Mouse (Mus musculus) liver, postnatal 0 days (tissue): ENCODE results near the gene Marveld1. TPM values are rescaled to one million over a fixed set of nuclear protein-coding genes. Genes with fewer than 3 reads are reported as not detected.

ENCODE experiments used
- ATAC-seq: fragments of 200-750 bp; cut with Nextera tagmentation; 2 replicates; pipeline ENCODE4 v1.8.0; 2017; ENCODE audit warnings: mild to moderate bottlenecking, moderate library complexity
- DNase-seq: peaks from one replicate; pipeline ENCODE4 v3.0.0-alpha.2; 2016
- H3K27ac ChIP-seq: fragments of 300-500 bp; sonication (generic); 2 replicates; pipeline ENCODE4 v1.5.1; 2014; ENCODE audit warnings: antibody characterized with exemption, moderate library complexity, mild to moderate bottlenecking, low read depth
- H3K27me3 ChIP-seq: fragments of 300-500 bp; sonication (generic); 2 replicates; pipeline ENCODE4 v1.6.1; 2014; ENCODE audit warnings: low read length, control low read depth, mixed read lengths; ENCODE audit not compliant: insufficient read depth
- H3K36me3 ChIP-seq: fragments of 300-500 bp; sonication (generic); replicated peaks from 2 replicates; pipeline ENCODE4 v1.6.1; 2014; ENCODE audit warnings: mild to moderate bottlenecking, control low read depth, low read length, moderate library complexity, mixed read lengths; ENCODE audit not compliant: insufficient read depth
- H3K4me1 ChIP-seq: fragments of 300-500 bp; sonication (generic); 2 replicates; pipeline ENCODE4 v1.6.1; 2014; ENCODE audit warnings: antibody characterized with exemption, mild to moderate bottlenecking, control low read depth; ENCODE audit not compliant: insufficient read depth
- H3K4me2 ChIP-seq: fragments of 300-500 bp; sonication (generic); 2 replicates; pipeline ENCODE4 v1.6.1; 2014; ENCODE audit warnings: low read depth, mild to moderate bottlenecking, low read length, moderate library complexity, mixed read lengths
- H3K4me3 ChIP-seq: fragments of 300-500 bp; sonication (generic); 2 replicates; pipeline ENCODE4 v1.5.1; 2014; ENCODE audit warnings: low read depth, low read length
- H3K9ac ChIP-seq: fragments of 300-500 bp; sonication (generic); replicated peaks from 2 replicates; pipeline ENCODE4 v1.6.1; 2014; ENCODE audit warnings: mild to moderate bottlenecking, moderate library complexity
- H3K9me3 ChIP-seq: fragments of 300-500 bp; sonication (generic); 2 replicates; pipeline ENCODE4 v1.6.1; 2016; ENCODE audit warnings: mild to moderate bottlenecking, control low read depth, low read length, mixed read lengths
- CTCF ChIP-seq: sonication (generic); IDR thresholded peaks from 2 replicates; pipeline ENCODE4 v1.5.1; 2016; ENCODE audit warnings: antibody characterized with exemption, low read depth
- EP300 ChIP-seq: IDR thresholded peaks from 2 replicates; pipeline ENCODE4 v1.6.1; 2016; ENCODE audit warnings: antibody characterized with exemption, low read depth, mild to moderate bottlenecking
- WGBS: fragments of 180-500 bp; shearing (Covaris S2); extraction: QIAGEN DNeasy Blood & Tissue Kit; methylation state at CpG from one replicate; pipeline ENCODE4 v1.1.7; 2014; ENCODE audit not compliant: insufficient replicate concordance; 5-methylcytosine and 5-hydroxymethylcytosine counted together
- polyA plus RNA-seq: library from polyadenylated mRNA; unstranded; fragments of >200 nt; fragmentation: Nextera tagmentation; extraction: Ambion mirVana; gene quantifications from 2 replicates; pipeline ENCODE4 v1.2.1, GENCODE M21; 2015

Gene Marveld1
- polyA plus RNA-seq, 1 experiment from 2014 or later: 4.7 TPM

DNA sequence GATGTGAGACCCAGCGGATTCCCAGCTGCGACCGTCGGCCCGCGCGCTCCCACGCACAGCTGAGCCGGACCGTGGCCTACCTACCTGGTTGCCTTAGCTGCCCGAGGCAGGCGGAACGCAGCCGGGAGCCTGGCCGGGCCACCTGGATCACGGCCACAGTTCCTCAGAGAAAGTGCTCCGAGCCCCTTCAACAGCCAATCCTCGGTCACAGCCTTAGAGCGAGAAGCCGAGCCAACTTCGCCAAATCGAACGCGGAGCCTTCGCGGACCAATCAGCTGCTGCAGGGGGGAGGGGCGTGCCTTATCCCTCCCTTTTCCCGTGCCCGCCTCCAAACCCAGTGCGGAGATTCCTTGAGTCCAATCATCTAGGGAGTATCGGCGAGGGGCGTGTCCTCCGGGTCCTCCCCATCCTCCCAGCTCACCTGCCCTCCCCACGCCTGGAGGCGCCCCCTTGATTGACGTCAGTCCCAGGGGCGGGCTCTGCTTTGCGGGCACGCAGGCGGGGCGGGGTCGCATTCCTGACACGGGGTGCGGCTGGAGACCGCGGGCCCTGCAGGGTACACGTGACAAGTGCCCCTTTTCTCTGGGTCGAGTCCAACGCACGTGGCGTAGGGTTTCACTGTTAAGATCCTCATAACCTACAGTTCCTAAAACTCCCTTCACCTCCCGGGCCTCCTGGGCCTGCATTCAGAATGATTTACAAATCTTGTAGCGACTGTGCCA, 18.3 kb upstream of the Marveld1 start, which contains the start of gene Avpi1:
Avpi1 (minus strand) TSS at position 273 of the 722 bp plus-strand sequence.
- TF ChIP-seq EP300 (no peak; the same call in 1 of the 2 replicates), CTCF (no peak)
- WGBS: under 1% methylated on average over 50 of the region's 54 CpGs
- H3K36me3 ChIP-seq: 0 out of 2 replicates have a peak, but pooled peaks cover under 1% of the 10 kb centered on the region

DNA sequence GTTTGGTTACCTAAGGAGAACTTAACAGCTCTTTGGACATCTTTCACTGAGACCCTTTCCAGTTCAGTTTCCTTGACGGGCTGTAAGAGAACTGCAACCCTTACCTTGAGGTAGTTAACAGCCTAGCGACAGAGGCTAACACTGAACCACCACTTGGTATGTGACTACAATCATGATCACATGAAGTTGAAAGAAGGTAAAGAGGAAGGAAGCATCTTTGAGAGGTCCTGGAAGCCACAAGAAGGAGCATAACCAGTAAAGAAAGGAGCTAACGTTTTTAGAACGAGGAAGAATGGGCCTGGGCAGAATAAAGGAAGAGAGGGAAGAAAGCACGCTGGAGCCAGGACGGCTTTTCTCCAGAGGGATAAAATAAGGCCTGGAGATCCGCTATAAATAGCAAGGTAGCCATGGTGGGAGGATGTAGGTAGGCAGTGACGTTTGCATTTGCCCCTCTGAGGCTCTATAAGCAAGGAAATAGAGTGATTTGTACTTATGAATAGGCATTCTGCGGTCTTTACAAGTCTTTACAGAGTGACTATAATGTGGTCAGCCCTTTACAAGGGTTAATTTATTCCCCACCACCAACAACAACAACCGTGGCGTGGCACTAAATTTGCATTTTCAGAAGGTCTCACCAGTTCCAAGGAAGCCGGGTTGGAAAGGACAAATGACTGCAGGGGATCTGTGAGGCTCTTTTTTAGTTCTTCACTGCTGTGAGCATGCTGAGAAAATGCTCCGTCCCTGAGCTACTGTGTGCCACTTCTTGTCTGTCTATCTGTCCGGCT, 17.5 kb upstream of the Marveld1 start:
- ATAC-seq: no peak
- no peak overlapping the region for H3K9ac ChIP-seq
- H3K4me3 ChIP-seq: peak overlapping the region; percentile 65; the same call in 1 of the 2 replicates
- no peaks in the 10 kb centered on the region for H3K36me3 ChIP-seq
- H3K4me2 ChIP-seq: peak overlapping the region; percentile 98
- no peak for DNase-seq
- WGBS: 37% methylated on average over 14 of the region's 14 CpGs
- no peaks in the 10 kb centered on the region for H3K27me3 ChIP-seq
- H3K9me3 ChIP-seq: no peaks in the 10 kb centered on the region
- H3K27ac ChIP-seq: peak overlapping the region; percentile 46
- peaks cover 25% of the 10 kb centered on the region for H3K4me1 ChIP-seq
- TF ChIP-seq CTCF (no peak), EP300 (no peak)

More for the DNA sequence above, 18.3 kb upstream of the Marveld1 start, which contains the start of gene Avpi1:
- H3K27me3 ChIP-seq: no peaks in the 10 kb centered on the region
- peak within 1 kb of the TSS; percentile 85 for H3K27ac ChIP-seq
- peak; percentile 94 for DNase-seq
- peaks cover 25% of the 10 kb centered on the region for H3K4me1 ChIP-seq
- peak within 1 kb of the TSS; percentile 72 for H3K9ac ChIP-seq
- peak within 1 kb of the TSS; percentile 65 for H3K4me3 ChIP-seq
- peak; percentile 96 for ATAC-seq
- no peaks in the 10 kb centered on the region for H3K9me3 ChIP-seq
- H3K4me2 ChIP-seq: peak within 1 kb of the TSS; percentile 98

DNA sequence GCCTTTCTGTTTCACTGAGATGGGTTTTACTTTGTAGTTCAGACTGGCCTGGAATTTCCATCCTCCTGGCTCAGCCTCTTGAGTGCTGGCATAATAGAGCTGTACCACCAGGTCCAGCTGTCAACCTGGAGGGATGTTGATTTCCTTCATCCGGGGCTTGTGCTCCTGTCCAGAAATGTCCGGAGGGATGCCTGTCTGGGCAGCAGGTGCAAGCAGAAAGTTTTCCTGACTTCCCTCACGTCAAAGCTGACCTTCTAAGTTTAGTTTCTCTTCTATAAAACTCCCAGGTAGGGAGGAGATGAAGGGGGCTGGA, 16.9 kb upstream of the Marveld1 start:
- H3K4me1 ChIP-seq: peaks cover 25% of the 10 kb centered on the region
- DNase-seq (no peak), ATAC-seq (no peak)
- 0 out of 2 replicates have a peak overlapping the region, but pooled peaks have one; percentile 11 for H3K4me2 ChIP-seq
- WGBS: 64% methylated on average over 3 of the region's 3 CpGs
- no peak overlapping the region for H3K27ac ChIP-seq
- no peak overlapping the region for H3K9ac ChIP-seq
- no peak overlapping the region for H3K4me3 ChIP-seq
- no peaks in the 10 kb centered on the region for H3K9me3 ChIP-seq
- no peaks in the 10 kb centered on the region for H3K36me3 ChIP-seq
- TF ChIP-seq CTCF: no peak
- TF ChIP-seq EP300: no peak
- no peaks in the 10 kb centered on the region for H3K27me3 ChIP-seq

DNA sequence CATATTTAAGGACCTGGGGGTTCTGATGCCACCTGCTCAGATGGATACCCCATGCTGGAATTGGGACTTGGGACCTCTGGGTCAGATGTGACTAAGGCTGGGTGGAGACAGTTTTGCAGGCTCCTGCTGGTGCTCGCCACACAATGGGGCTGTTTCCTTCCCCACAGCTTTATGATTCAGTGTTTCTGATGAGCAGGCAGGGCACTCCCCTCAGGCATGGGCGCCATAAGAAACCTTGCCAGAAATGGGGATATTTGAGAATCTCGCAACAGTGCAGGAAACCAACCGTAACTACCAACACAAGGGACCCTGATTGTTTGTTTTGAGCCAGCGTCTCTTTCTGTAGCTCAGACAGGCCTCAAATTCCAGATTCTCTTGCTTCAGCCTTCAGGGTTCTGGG, 16.1 kb upstream of the Marveld1 start:
- Histone ChIP-seq H3K27me3 (no peaks in the 10 kb centered on the region), H3K4me1 (peaks cover 27% of the 10 kb centered on the region), H3K4me3 (no peak overlapping the region), H3K9ac (no peak overlapping the region), H3K36me3 (no peaks in the 10 kb centered on the region), H3K27ac (no peak overlapping the region), H3K4me2 (no peak overlapping the region), H3K9me3 (no peaks in the 10 kb centered on the region)
- ATAC-seq: no peak
- TF ChIP-seq CTCF (no peak), EP300 (no peak)
- DNase-seq: no peak
- 52% methylated on average over 5 of the region's 5 CpGs for WGBS

DNA sequence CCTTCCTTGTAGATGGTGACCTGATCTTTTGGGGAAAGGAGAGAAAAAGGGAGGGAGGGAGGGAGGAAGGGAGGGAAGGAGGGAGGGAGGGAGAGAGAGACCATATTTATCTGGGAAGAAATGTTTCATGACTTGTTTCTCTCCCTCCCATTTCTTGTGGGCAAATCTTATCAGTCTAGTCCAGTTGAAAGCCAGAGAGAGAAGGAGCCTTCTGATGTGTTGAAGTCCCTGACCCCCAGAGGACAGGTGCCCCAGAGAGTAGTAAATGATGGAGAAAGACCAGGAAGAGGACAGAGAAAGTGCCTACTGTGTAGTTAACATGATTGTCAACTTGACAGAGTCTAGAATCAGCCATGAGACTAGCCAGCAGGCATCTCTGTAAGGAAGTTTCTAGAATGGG, 12.1 kb upstream of the Marveld1 start:
- no peak for DNase-seq
- Histone ChIP-seq H3K4me2 (no peak overlapping the region), H3K9ac (no peak overlapping the region), H3K27me3 (no peaks in the 10 kb centered on the region), H3K9me3 (no peaks in the 10 kb centered on the region), H3K4me3 (no peak overlapping the region), H3K4me1 (0 out of 2 replicates have a peak, but pooled peaks cover 7% of the 10 kb centered on the region), H3K27ac (no peak overlapping the region), H3K36me3 (no peaks in the 10 kb centered on the region)
- no peak for ATAC-seq
- TF ChIP-seq EP300: no peak
- TF ChIP-seq CTCF: no peak

DNA sequence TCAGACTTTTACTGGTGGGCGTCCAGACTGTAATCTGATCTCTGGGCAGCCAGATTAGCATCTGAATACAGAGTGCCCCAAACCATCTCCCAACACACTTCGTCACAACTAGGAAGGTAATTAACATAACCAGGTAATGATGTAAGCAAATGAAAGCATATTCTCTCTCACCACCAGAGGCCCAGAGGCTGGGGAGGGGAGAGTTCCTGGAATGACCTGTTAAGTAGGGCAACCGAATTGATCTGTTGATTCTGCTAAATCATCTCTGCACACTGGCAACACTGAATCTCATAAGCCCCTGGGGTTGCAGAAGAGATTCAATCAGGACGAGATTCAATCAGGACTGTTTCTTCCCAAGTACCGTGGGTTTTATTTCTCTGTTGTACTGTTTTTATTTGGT, 11.1 kb upstream of the Marveld1 start:
- Histone ChIP-seq H3K4me2 (no peak overlapping the region), H3K4me3 (no peak overlapping the region), H3K4me1 (0 out of 2 replicates have a peak, but pooled peaks cover 7% of the 10 kb centered on the region), H3K27me3 (no peaks in the 10 kb centered on the region), H3K27ac (no peak overlapping the region), H3K9me3 (no peaks in the 10 kb centered on the region), H3K36me3 (no peaks in the 10 kb centered on the region), H3K9ac (no peak overlapping the region)
- no peak for DNase-seq
- TF ChIP-seq CTCF (no peak), EP300 (no peak)
- peak; percentile 88 for ATAC-seq
- 49% methylated on average over 5 of the region's 5 CpGs for WGBS
